Mouse (Mus musculus) hindbrain, embryonic 14.5 days (tissue): ENCODE measurements at regions not wholly inside any gene's neighbourhood (a gene's known extent, or its start where the extent isn't known, plus 50 kb on each side); places are given as distances from the start of the nearest gene placed in this dataset.
"Not testable (repeated sequence)": the region's sequence is repeated elsewhere in the genome, so short reads cannot be mapped to it uniquely, and the experiment has no call there.

ENCODE experiments used
- ATAC-seq: fragments of 200-750 bp; cut with Nextera tagmentation; 2 replicates; pipeline ENCODE4 v1.8.0; 2017; ENCODE audit warnings: moderate number of reproducible peaks, mild to moderate bottlenecking, moderate TSS enrichment, moderate library complexity; ENCODE audit not compliant: low FRiP score
- DNase-seq: peaks from one replicate; pipeline ENCODE4 v3.0.0-alpha.2; 2015; ENCODE audit warnings: low spot score
- H3K27ac ChIP-seq: fragments of 300-500 bp; sonication (generic); 2 replicates; pipeline ENCODE4 v1.5.1; 2014; ENCODE audit warnings: mild to moderate bottlenecking, moderate library complexity
- H3K27me3 ChIP-seq: fragments of 300-500 bp; sonication (generic); 2 replicates; pipeline ENCODE4 v1.6.1; 2014; ENCODE audit warnings: mild to moderate bottlenecking, low read length, mixed read lengths; ENCODE audit not compliant: control insufficient read depth, insufficient read depth
- H3K36me3 ChIP-seq: fragments of 300-500 bp; sonication (generic); replicated peaks from 2 replicates; pipeline ENCODE4 v1.6.1; 2014; ENCODE audit not compliant: control insufficient read depth, insufficient read depth
- H3K4me1 ChIP-seq: fragments of 300-500 bp; sonication (generic); replicated peaks from 2 replicates; pipeline ENCODE4 v1.6.1; 2014; ENCODE audit warnings: antibody characterized with exemption, low read length, mixed read lengths; ENCODE audit not compliant: control insufficient read depth, insufficient read depth
- H3K4me2 ChIP-seq: fragments of 300-500 bp; sonication (generic); replicated peaks from 2 replicates; pipeline ENCODE4 v1.6.1; 2014; ENCODE audit warnings: mild to moderate bottlenecking, moderate library complexity
- H3K4me3 ChIP-seq: fragments of 300-500 bp; sonication (generic); replicated peaks from 2 replicates; pipeline ENCODE4 v1.5.1; 2014; ENCODE audit warnings: mild to moderate bottlenecking, low read length
- H3K9ac ChIP-seq: fragments of 300-500 bp; sonication (generic); 2 replicates; pipeline ENCODE4 v1.6.1; 2014
- H3K9me3 ChIP-seq: fragments of 300-500 bp; sonication (generic); 2 replicates; pipeline ENCODE4 v1.6.1; 2016; ENCODE audit warnings: low read length; ENCODE audit not compliant: control insufficient read depth
- WGBS: fragments of 180-500 bp; shearing (Covaris S2); extraction: QIAGEN DNeasy Blood & Tissue Kit; methylation state at CpG from one replicate; pipeline ENCODE4 v1.1.7; 2014; 5-methylcytosine and 5-hydroxymethylcytosine counted together

GRCm38 (mm10) chr2:107945837-107946451, 655.5 kb downstream of the Kcna4 start:
- ATAC-seq (0 out of 2 replicates have a peak, but pooled peaks have one; percentile 62), DNase-seq (peak; percentile 53)
- Histone ChIP-seq H3K27me3 (no peaks in the 10 kb centered on the region; the same call in 1 of the 2 replicates), H3K9ac (no peak overlapping the region), H3K27ac (no peak overlapping the region), H3K4me2 (no peak overlapping the region), H3K4me3 (no peak overlapping the region), H3K36me3 (no peaks in the 10 kb centered on the region), H3K9me3 (no peaks in the 10 kb centered on the region), H3K4me1 (no peaks in the 10 kb centered on the region)
- 2% methylated on average over 3 of the region's 3 CpGs for WGBS

- not testable (repeated sequence) for ATAC-seq, H3K36me3 ChIP-seq, H3K4me3 ChIP-seq, H3K27ac ChIP-seq, H3K9me3 ChIP-seq, H3K27me3 ChIP-seq, H3K9ac ChIP-seq, H3K4me2 ChIP-seq, DNase-seq, H3K4me1 ChIP-seq
- WGBS: 87% methylated on average over 9 of the region's 9 CpGs
Observed at GRCm38 (mm10) chr2:107955608-107956127, 665.2 kb downstream of the Kcna4 start.

- not testable (repeated sequence) for ATAC-seq, H3K4me3 ChIP-seq, H3K9ac ChIP-seq, H3K27ac ChIP-seq, H3K4me1 ChIP-seq, H3K36me3 ChIP-seq, H3K27me3 ChIP-seq, H3K4me2 ChIP-seq, H3K9me3 ChIP-seq, DNase-seq
- 92% methylated on average over 8 of the region's 8 CpGs for WGBS
Observed at GRCm38 (mm10) chr2:107963921-107964320, 673.5 kb downstream of the Kcna4 start.

- H3K9ac ChIP-seq: no peak overlapping the region
- H3K4me3 ChIP-seq: no peak overlapping the region
- no peak overlapping the region for H3K27ac ChIP-seq
- no peaks in the 10 kb centered on the region for H3K9me3 ChIP-seq
- H3K4me2 ChIP-seq: no peak overlapping the region
- no peak for DNase-seq
- H3K27me3 ChIP-seq: no peaks in the 10 kb centered on the region
- H3K36me3 ChIP-seq: no peaks in the 10 kb centered on the region
- H3K4me1 ChIP-seq: peaks cover 8% of the 10 kb centered on the region; the same call in 1 of the 2 replicates
- WGBS: 96% methylated on average over 2 of the region's 2 CpGs
- ATAC-seq: no peak
Observed at GRCm38 (mm10) chr2:107964841-107965240, 674.4 kb downstream of the Kcna4 start.

GRCm38 (mm10) chr2:107965336-107966306, 675.2 kb downstream of the Kcna4 start:
- WGBS: 49% methylated on average over 7 of the region's 7 CpGs
- Histone ChIP-seq H3K4me3 (no peak overlapping the region), H3K27me3 (no peaks in the 10 kb centered on the region), H3K9ac (no peak overlapping the region), H3K9me3 (no peaks in the 10 kb centered on the region), H3K36me3 (no peaks in the 10 kb centered on the region), H3K4me1 (peaks cover 8% of the 10 kb centered on the region; the same call in 1 of the 2 replicates), H3K4me2 (no peak overlapping the region), H3K27ac (peak overlapping the region; percentile 5; the same call in 1 of the 2 replicates)
- ATAC-seq (peak; percentile 55; the same call in 1 of the 2 replicates), DNase-seq (no peak)

- 46% methylated on average over 2 of the region's 2 CpGs for WGBS
- H3K27ac ChIP-seq: no peak overlapping the region
- no peak for ATAC-seq
Observed at GRCm38 (mm10) chr2:107968526-107968925, 678.1 kb downstream of the Kcna4 start.

GRCm38 (mm10) chr2:107969526-107969925, 679.1 kb downstream of the Kcna4 start:
- Histone ChIP-seq H3K4me2 (no peak overlapping the region), H3K27ac (no peak overlapping the region), H3K36me3 (no peaks in the 10 kb centered on the region), H3K27me3 (no peaks in the 10 kb centered on the region), H3K4me1 (peaks cover 8% of the 10 kb centered on the region; the same call in 1 of the 2 replicates), H3K4me3 (no peak overlapping the region), H3K9me3 (no peaks in the 10 kb centered on the region), H3K9ac (no peak overlapping the region)
- 81% methylated on average over 2 of the region's 2 CpGs for WGBS
- ATAC-seq (no peak), DNase-seq (no peak)

More at GRCm38 (mm10) chr2:107968526-107968925, 678.1 kb downstream of the Kcna4 start:
- Histone ChIP-seq H3K4me1 (peaks cover 8% of the 10 kb centered on the region; the same call in 1 of the 2 replicates), H3K27me3 (no peaks in the 10 kb centered on the region), H3K9ac (no peak overlapping the region), H3K36me3 (no peaks in the 10 kb centered on the region), H3K9me3 (no peaks in the 10 kb centered on the region), H3K4me2 (no peak overlapping the region), H3K4me3 (no peak overlapping the region)
- DNase-seq: peak; percentile 64

- Histone ChIP-seq H3K9ac (no peak overlapping the region), H3K9me3 (no peaks in the 10 kb centered on the region), H3K4me1 (no peaks in the 10 kb centered on the region), H3K4me2 (no peak overlapping the region), H3K27me3 (no peaks in the 10 kb centered on the region), H3K4me3 (no peak overlapping the region), H3K36me3 (no peaks in the 10 kb centered on the region), H3K27ac (no peak overlapping the region)
- no peak for DNase-seq
- 66% methylated on average over 4 of the region's 4 CpGs for WGBS
- no peak for ATAC-seq
Observed at GRCm38 (mm10) chr2:107973528-107973927, 683.1 kb downstream of the Kcna4 start.

- no peaks in the 10 kb centered on the region for H3K4me1 ChIP-seq
- H3K9ac ChIP-seq: no peak overlapping the region
- H3K27ac ChIP-seq: no peak overlapping the region
- WGBS: 74% methylated on average over 6 of the region's 6 CpGs
- no peak overlapping the region for H3K4me3 ChIP-seq
- H3K4me2 ChIP-seq: no peak overlapping the region
- DNase-seq: no peak
- ATAC-seq: no peak
- H3K9me3 ChIP-seq: no peaks in the 10 kb centered on the region
- no peaks in the 10 kb centered on the region for H3K27me3 ChIP-seq
- H3K36me3 ChIP-seq: no peaks in the 10 kb centered on the region
Observed at GRCm38 (mm10) chr2:107994831-107995230, 704.4 kb downstream of the Kcna4 start.
